Mouse (Mus musculus) testis, adult 2 months (tissue): ENCODE results near the gene Gm2237. TPM values are rescaled to one million over a fixed set of nuclear protein-coding genes. Genes with fewer than 3 reads are reported as not detected.
"Not testable (repeated sequence)": the region's sequence is repeated elsewhere in the genome, so short reads cannot be mapped to it uniquely, and the experiment has no call there.

ENCODE experiments used
- H3K27ac ChIP-seq: fragments of 200-500 bp; 2 replicates; pipeline ENCODE4 v1.5.1; 2012; ENCODE audit warnings: low read depth, low read length; ENCODE audit not compliant: control insufficient read depth, insufficient read depth
- H3K27me3 ChIP-seq: fragments of 200-500 bp; 2 replicates; pipeline ENCODE4 v1.6.1; 2012; ENCODE audit warnings: mild to moderate bottlenecking, low read length, moderate library complexity; ENCODE audit not compliant: control insufficient read depth, insufficient read depth
- H3K36me3 ChIP-seq: fragments of 200-500 bp; 2 replicates; pipeline ENCODE4 v1.6.1; 2012; ENCODE audit warnings: mild to moderate bottlenecking, low read length; ENCODE audit not compliant: control insufficient read depth, insufficient read depth
- H3K4me1 ChIP-seq: fragments of 200-500 bp; 2 replicates; pipeline ENCODE4 v1.6.1; 2012; ENCODE audit warnings: low read length; ENCODE audit not compliant: control insufficient read depth, insufficient read depth
- H3K4me3 ChIP-seq: fragments of 200-500 bp; 2 replicates; pipeline ENCODE4 v1.5.1; 2012; ENCODE audit warnings: low read depth, mild to moderate bottlenecking, low read length, moderate library complexity, mixed read lengths; ENCODE audit not compliant: control insufficient read depth
- polyA plus RNA-seq: library from polyadenylated mRNA; depleted of rRNA; stranded (reverse); fragments of >200 nt; gene quantifications from 2 replicates; pipeline ENCODE4 v1.2.3, GENCODE M21; 2012; rRNA removed

The Gm2237 gene
- polyA plus RNA-seq, result 4.6 and 4.8 TPM in 2 replicates

GRCm38 (mm10) chr14:19584804-19585667 lies at the start of gene Gm2237:
Gm2237 (minus strand) TSS chr14:19585135.
- H3K36me3 ChIP-seq, H3K27me3 ChIP-seq, H3K27ac ChIP-seq, H3K4me1 ChIP-seq: not testable (repeated sequence)
- peak within 1 kb of the TSS; percentile 32 for H3K4me3 ChIP-seq

GRCm38 (mm10) chr14:19602481-19602880 lies 17.5 kb upstream of the Gm2237 start, which contains the start of gene Gm5458:
Gm5458 (minus strand) TSS chr14:19602581.
- H3K4me3 ChIP-seq, result peak within 1 kb of the TSS; percentile 18; the same call in 1 of the 2 replicates
- not testable (repeated sequence) for H3K27me3 ChIP-seq, H3K4me1 ChIP-seq, H3K36me3 ChIP-seq, H3K27ac ChIP-seq

- not testable (repeated sequence) for H3K36me3 ChIP-seq, H3K4me1 ChIP-seq, H3K4me3 ChIP-seq, H3K27me3 ChIP-seq, H3K27ac ChIP-seq
Measured at GRCm38 (mm10) chr14:19549863-19550262, 35.1 kb downstream of the Gm2237 start, which contains the start of gene Gm2244. Gm2244 (minus strand) TSS chr14:19549963.

Other genes starting within 250 kb of the Gm2237 start
- not detected in 2 replicates for gene Gm21738, start 166.2 kb downstream of the Gm2237 start, polyA plus RNA-seq
- gene Gm2244, start 35.2 kb downstream of the Gm2237 start, polyA plus RNA-seq, result 0.38 and 0.67 TPM in 2 replicates
- gene Gm5458, start 17.4 kb upstream of the Gm2237 start, polyA plus RNA-seq, result 26.7 and 31.6 TPM in 2 replicates
- 5.7 and 7.0 TPM in 2 replicates for gene Nid2, start 166.1 kb upstream of the Gm2237 start, polyA plus RNA-seq
- gene Rtraf, start 238.7 kb upstream of the Gm2237 start, polyA plus RNA-seq, result 64.6 and 67.4 TPM in 2 replicates